Mouse (Mus musculus): ENCODE measurements around the gene Slc22a20. TPM values are rescaled to one million over a fixed set of nuclear protein-coding genes. Genes with fewer than 3 reads are reported as not detected.

Gene Slc22a20
- polyA plus RNA-seq, 1 experiment: 0.80 TPM

- under 1% methylated on average over 18 of the region's 18 CpGs for WGBS
- Histone ChIP-seq H3K4me1 (ENCODE audit: control insufficient read depth, insufficient read depth, low read length) (peaks cover 2% of the 10 kb centered on the region; the same call in 1 of the 2 replicates), H3K27ac (ENCODE audit: control insufficient read depth, insufficient read depth, low read depth, low read length, poor library complexity) (peak within 1 kb of the TSS; percentile 39), H3K4me3 (replicated peaks; ENCODE audit: control insufficient read depth, low read depth, low read length) (peak within 1 kb of the TSS; percentile 87)
- TF ChIP-seq CTCF (IDR thresholded peaks at IDR 0.05; ENCODE audit: control insufficient read depth, insufficient read depth, low read length) (no peak), POLR2A (IDR thresholded peaks at IDR 0.05; ENCODE audit: borderline replicate concordance, control insufficient read depth, low read depth, low read length) (peak; percentile 82)
Measured at GRCm38 (mm10) chr19:5924713-5925093, 61.2 kb downstream of the Slc22a20 start, which contains the start of gene Cdc42ep2. Gene Cdc42ep2 (minus strand): TSS chr19:5924816.

- peak overlapping the region; percentile 87 for H3K4me3 ChIP-seq (replicated peaks; ENCODE audit: control insufficient read depth, low read depth, low read length)
- peak; percentile 84 for TF ChIP-seq CTCF (IDR thresholded peaks at IDR 0.05; ENCODE audit: control insufficient read depth, insufficient read depth, low read length)
- TF ChIP-seq POLR2A (IDR thresholded peaks at IDR 0.05; ENCODE audit: borderline replicate concordance, control insufficient read depth, low read depth, low read length): no peak
- H3K4me1 ChIP-seq (ENCODE audit: control insufficient read depth, insufficient read depth, low read length): no peaks in the 10 kb centered on the region; the same call in 1 of the 2 replicates
- under 1% methylated on average over 38 of the region's 38 CpGs for WGBS
- peak overlapping the region; percentile 39 for H3K27ac ChIP-seq (ENCODE audit: control insufficient read depth, insufficient read depth, low read depth, low read length, poor library complexity)
Measured at GRCm38 (mm10) chr19:5923990-5924712, 61.8 kb downstream of the Slc22a20 start.

- 89% methylated on average over 3 of the region's 3 CpGs for WGBS
- TF ChIP-seq POLR2A (IDR thresholded peaks at IDR 0.05; ENCODE audit: borderline replicate concordance, control insufficient read depth, low read depth, low read length): no peak
- TF ChIP-seq CTCF (IDR thresholded peaks at IDR 0.05; ENCODE audit: control insufficient read depth, insufficient read depth, low read length): no peak
- Histone ChIP-seq H3K27ac (ENCODE audit: control insufficient read depth, insufficient read depth, low read depth, low read length, poor library complexity) (no peak overlapping the region), H3K4me1 (ENCODE audit: control insufficient read depth, insufficient read depth, low read length) (no peaks in the 10 kb centered on the region; the same call in 1 of the 2 replicates), H3K4me3 (replicated peaks; ENCODE audit: control insufficient read depth, low read depth, low read length) (no peak overlapping the region)
Measured at GRCm38 (mm10) chr19:5922963-5923362, 63.0 kb downstream of the Slc22a20 start.

- Histone ChIP-seq H3K4me3 (replicated peaks; ENCODE audit: control insufficient read depth, low read depth, low read length) (no peak overlapping the region), H3K27ac (ENCODE audit: control insufficient read depth, insufficient read depth, low read depth, low read length, poor library complexity) (no peak overlapping the region), H3K4me1 (ENCODE audit: control insufficient read depth, insufficient read depth, low read length) (no peaks in the 10 kb centered on the region; the same call in 1 of the 2 replicates)
- 62% methylated on average over 15 of the region's 15 CpGs for whole genome bisulfite sequencing
- TF ChIP-seq POLR2A (IDR thresholded peaks at IDR 0.05; ENCODE audit: borderline replicate concordance, control insufficient read depth, low read depth, low read length) (no peak), CTCF (IDR thresholded peaks at IDR 0.05; ENCODE audit: control insufficient read depth, insufficient read depth, low read length) (no peak)
Measured at GRCm38 (mm10) chr19:5922119-5922942, 63.6 kb downstream of the Slc22a20 start.

GRCm38 (mm10) chr19:5921715-5922114, 64.2 kb downstream of the Slc22a20 start:
- H3K4me1 ChIP-seq (ENCODE audit: control insufficient read depth, insufficient read depth, low read length): no peaks in the 10 kb centered on the region; the same call in 1 of the 2 replicates
- H3K4me3 ChIP-seq (replicated peaks; ENCODE audit: control insufficient read depth, low read depth, low read length): no peak overlapping the region
- H3K27ac ChIP-seq (ENCODE audit: control insufficient read depth, insufficient read depth, low read depth, low read length, poor library complexity): no peak overlapping the region
- 41% methylated on average over 9 of the region's 9 CpGs for WGBS
- TF ChIP-seq CTCF (IDR thresholded peaks at IDR 0.05; ENCODE audit: control insufficient read depth, insufficient read depth, low read length) (no peak), POLR2A (IDR thresholded peaks at IDR 0.05; ENCODE audit: borderline replicate concordance, control insufficient read depth, low read depth, low read length) (no peak)

Other genes starting within 250 kb of the Slc22a20 start
- gene Ltbp3, start 245.2 kb downstream of the Slc22a20 start, polyA plus RNA-seq (2011; ENCODE audit: insufficient read depth, insufficient read length, low replicate concordance, missing spikeins): 10.5 and 13.4 TPM in 2 replicates
- gene Scyl1, start 214.7 kb downstream of the Slc22a20 start, polyA plus RNA-seq (2011; ENCODE audit: insufficient read depth, insufficient read length, low replicate concordance, missing spikeins): 26.8 and 38.8 TPM in 2 replicates
- 14.3 and 18.1 TPM in 2 replicates for gene Frmd8, start 110.9 kb downstream of the Slc22a20 start, polyA plus RNA-seq (2011; ENCODE audit: insufficient read depth, insufficient read length, low replicate concordance, missing spikeins)
- 11.6 and 24.6 TPM in 2 replicates for gene Slc25a45, start 108.3 kb downstream of the Slc22a20 start, polyA plus RNA-seq (2011; ENCODE audit: insufficient read depth, insufficient read length, low replicate concordance, missing spikeins)
- gene Tigd3, start 92.0 kb downstream of the Slc22a20 start, polyA plus RNA-seq (2011; ENCODE audit: insufficient read depth, insufficient read length, low replicate concordance, missing spikeins): 4.4 and 6.4 TPM in 2 replicates
- gene Dpf2, start 73.1 kb downstream of the Slc22a20 start, polyA plus RNA-seq (2011; ENCODE audit: insufficient read depth, insufficient read length, low replicate concordance, missing spikeins): 31.1 and 60.8 TPM in 2 replicates
- 2.3 and 5.3 TPM in 2 replicates for gene Cdc42ep2, start 61.3 kb downstream of the Slc22a20 start, polyA plus RNA-seq (2011; ENCODE audit: insufficient read depth, insufficient read length, low replicate concordance, missing spikeins)
- 41.9 and 79.8 TPM in 2 replicates for gene Pola2, start 21.9 kb downstream of the Slc22a20 start, polyA plus RNA-seq (2011; ENCODE audit: insufficient read depth, insufficient read length, low replicate concordance, missing spikeins)
- gene Capn1, start 29.8 kb upstream of the Slc22a20 start, polyA plus RNA-seq (2011; ENCODE audit: insufficient read depth, insufficient read length, low replicate concordance, missing spikeins): 59.9 and 139 TPM in 2 replicates
- 30.5 and 58.5 TPM in 2 replicates for gene Syvn1, start 60.4 kb upstream of the Slc22a20 start, polyA plus RNA-seq (2011; ENCODE audit: insufficient read depth, insufficient read length, low replicate concordance, missing spikeins)
- gene Mrpl49, start 71.6 kb upstream of the Slc22a20 start, polyA plus RNA-seq (2011; ENCODE audit: insufficient read depth, insufficient read length, low replicate concordance, missing spikeins): 29.9 and 52.5 TPM in 2 replicates
- gene Fau, start 71.7 kb upstream of the Slc22a20 start, polyA plus RNA-seq (2011; ENCODE audit: insufficient read depth, insufficient read length, low replicate concordance, missing spikeins): 2,232 and 4,155 TPM in 2 replicates
- 8.4 and 14.3 TPM in 2 replicates for gene Znhit2, start 75.0 kb upstream of the Slc22a20 start, polyA plus RNA-seq (2011; ENCODE audit: insufficient read depth, insufficient read length, low replicate concordance, missing spikeins)
- gene Tm7sf2, start 82.2 kb upstream of the Slc22a20 start, polyA plus RNA-seq (2011; ENCODE audit: insufficient read depth, insufficient read length, low replicate concordance, missing spikeins): 5.9 and 12.3 TPM in 2 replicates
- 48.4 and 85.1 TPM in 2 replicates for gene Vps51, start 91.1 kb upstream of the Slc22a20 start, polyA plus RNA-seq (2011; ENCODE audit: insufficient read depth, insufficient read length, low replicate concordance, missing spikeins)
- not detected in 2 replicates for gene Tmem262, start 93.9 kb upstream of the Slc22a20 start, polyA plus RNA-seq (2011; ENCODE audit: insufficient read depth, insufficient read length, low replicate concordance, missing spikeins)
- not detected in 2 replicates for gene Gm28374, start 96.1 kb upstream of the Slc22a20 start, polyA plus RNA-seq (2011; ENCODE audit: insufficient read depth, insufficient read length, low replicate concordance, missing spikeins)
- gene Zfpl1, start 98.8 kb upstream of the Slc22a20 start, polyA plus RNA-seq (2011; ENCODE audit: insufficient read depth, insufficient read length, low replicate concordance, missing spikeins): 12.2 and 22.8 TPM in 2 replicates
- 28.8 and 31.0 TPM in 2 replicates for gene Cdca5, start 98.8 kb upstream of the Slc22a20 start, polyA plus RNA-seq (2011; ENCODE audit: insufficient read depth, insufficient read length, low replicate concordance, missing spikeins)
- 6.6 and 6.9 TPM in 2 replicates for gene AC131692.1, start 108.3 kb upstream of the Slc22a20 start, polyA plus RNA-seq (2011; ENCODE audit: insufficient read depth, insufficient read length, low replicate concordance, missing spikeins)
- gene Naaladl1, start 119.6 kb upstream of the Slc22a20 start, polyA plus RNA-seq (2011; ENCODE audit: insufficient read depth, insufficient read length, low replicate concordance, missing spikeins): 5.2 and 5.3 TPM in 2 replicates
- gene Sac3d1, start 132.5 kb upstream of the Slc22a20 start, polyA plus RNA-seq (2011; ENCODE audit: insufficient read depth, insufficient read length, low replicate concordance, missing spikeins): 2.5 and 6.0 TPM in 2 replicates
- 33.2 and 38.4 TPM in 2 replicates for gene Snx15, start 142.2 kb upstream of the Slc22a20 start, polyA plus RNA-seq (2011; ENCODE audit: insufficient read depth, insufficient read length, low replicate concordance, missing spikeins)
- gene Batf2, start 154.8 kb upstream of the Slc22a20 start, polyA plus RNA-seq (2011; ENCODE audit: insufficient read depth, insufficient read length, low replicate concordance, missing spikeins): 0.93 TPM in 1 of 2 replicates, not detected in the other
- 19.6 and 20.5 TPM in 2 replicates for gene Arl2, start 155.4 kb upstream of the Slc22a20 start, polyA plus RNA-seq (2011; ENCODE audit: insufficient read depth, insufficient read length, low replicate concordance, missing spikeins)
- not detected in 2 replicates for gene Majin, start 198.2 kb upstream of the Slc22a20 start, polyA plus RNA-seq (2011; ENCODE audit: insufficient read depth, insufficient read length, low replicate concordance, missing spikeins)
- gene Gpha2, start 240.2 kb upstream of the Slc22a20 start, polyA plus RNA-seq (2011; ENCODE audit: insufficient read depth, insufficient read length, low replicate concordance, missing spikeins): not detected in 2 replicates
- 21.0 and 43.9 TPM in 2 replicates for gene Ppp2r5b, start 249.7 kb upstream of the Slc22a20 start, polyA plus RNA-seq (2011; ENCODE audit: insufficient read depth, insufficient read length, low replicate concordance, missing spikeins)